Comparison of ENCODE assay signal across 9 mouse cellular contexts in genomic region chr16:31276962-31277361, GRCm38 (mm10). TPM values are rescaled to one million over a fixed set of nuclear protein-coding genes. Genes with fewer than 3 reads are reported as not detected.
DNase-seq lines count a peak whose midpoint lies in the region; ATAC-seq and TF ChIP-seq lines count a peak whose summit lies in the region.
"Had no signal": no experiment of that assay in that cellular context is flagged by ENCODE, and none has a peak within 500 bp of the region (broad histone marks: within the 10 kb centered on the region; RNA-seq: fewer than 3 reads in every experiment).

No protein-coding gene starts in this region.

- no peak overlapping the region for H3K9ac ChIP-seq in hindbrain, embryonic 15.5 days
- no peak overlapping the region for H3K9ac ChIP-seq in hindbrain, embryonic 16.5 days (ENCODE audit: low read depth, low read length)
- no peak overlapping the region for H3K9ac ChIP-seq in embryonic facial prominence, embryonic 14.5 days (ENCODE audit: low read depth, low read length)
- H3K9ac ChIP-seq in liver, postnatal 0 days (replicated peaks), result no peak overlapping the region
- H3K9ac ChIP-seq in forebrain, embryonic 16.5 days (replicated peaks; ENCODE audit: low read depth, low read length), result no peak overlapping the region

- H3K4me3 ChIP-seq in hindbrain, embryonic 15.5 days, result no peak overlapping the region
- no peak overlapping the region for H3K4me3 ChIP-seq in hindbrain, embryonic 16.5 days (ENCODE audit: low read length)
- no peak overlapping the region for H3K4me3 ChIP-seq in embryonic facial prominence, embryonic 14.5 days (ENCODE audit: low read depth, low read length)
- H3K4me3 ChIP-seq in liver, postnatal 0 days (ENCODE audit: low read depth, low read length), result no peak overlapping the region
- H3K4me3 ChIP-seq in forebrain, embryonic 16.5 days (replicated peaks; ENCODE audit: low read length), result no peak overlapping the region

- no peaks in the 10 kb centered on the region for H3K27me3 ChIP-seq in hindbrain, embryonic 15.5 days
- H3K27me3 ChIP-seq in hindbrain, embryonic 16.5 days (replicated peaks; ENCODE audit: control insufficient read depth, insufficient read depth, low read length), result no peaks in the 10 kb centered on the region
- H3K27me3 ChIP-seq in embryonic facial prominence, embryonic 14.5 days (replicated peaks; ENCODE audit: control insufficient read depth, insufficient read depth, low read length), result no peaks in the 10 kb centered on the region
- no peaks in the 10 kb centered on the region for H3K27me3 ChIP-seq in liver, postnatal 0 days (ENCODE audit: insufficient read depth, low read length)
- no peaks in the 10 kb centered on the region for H3K27me3 ChIP-seq in forebrain, embryonic 16.5 days (replicated peaks; ENCODE audit: control insufficient read depth, insufficient read depth, low read length)

- no peaks in the 10 kb centered on the region for H3K9me3 ChIP-seq in hindbrain, embryonic 15.5 days
- no peaks in the 10 kb centered on the region for H3K9me3 ChIP-seq in hindbrain, embryonic 16.5 days (ENCODE audit: control insufficient read depth, low read length)
- no peaks in the 10 kb centered on the region for H3K9me3 ChIP-seq in embryonic facial prominence, embryonic 14.5 days (ENCODE audit: control insufficient read depth, low read length)
- H3K9me3 ChIP-seq in liver, postnatal 0 days (ENCODE audit: low read length), result no peaks in the 10 kb centered on the region
- H3K9me3 ChIP-seq in forebrain, embryonic 16.5 days (ENCODE audit: control insufficient read depth, low read length), result no peaks in the 10 kb centered on the region

- no peak for ATAC-seq in hindbrain, embryonic 15.5 days (ENCODE audit: low FRiP score, low read depth)
- no peak for ATAC-seq in hindbrain, embryonic 16.5 days
- no peak for ATAC-seq in embryonic facial prominence, embryonic 14.5 days (ENCODE audit: low read depth)
- ATAC-seq in liver, postnatal 0 days, result no peak
- no peak for ATAC-seq in forebrain, embryonic 16.5 days

- WGBS in hindbrain, embryonic 15.5 days, result 82% methylated on average over 7 of the region's 7 CpGs
- 83% methylated on average over 7 of the region's 7 CpGs for WGBS in hindbrain, embryonic 16.5 days
- 61% methylated on average over 7 of the region's 7 CpGs for WGBS in embryonic facial prominence, embryonic 14.5 days
- WGBS in liver, postnatal 0 days (ENCODE audit: insufficient replicate concordance), result 72% methylated on average over 7 of the region's 7 CpGs
- 78% methylated on average over 7 of the region's 7 CpGs for WGBS in forebrain, embryonic 16.5 days

- H3K27ac ChIP-seq in hindbrain, embryonic 15.5 days (replicated peaks), result 0 out of 2 replicates have a peak overlapping the region, but pooled peaks have one; percentile 39
- H3K27ac ChIP-seq in hindbrain, embryonic 16.5 days (ENCODE audit: low read depth, low read length), result no peak overlapping the region
- peak overlapping the region; percentile 54 for H3K27ac ChIP-seq in embryonic facial prominence, embryonic 14.5 days (replicated peaks; ENCODE audit: low read depth, low read length)
- H3K27ac ChIP-seq in liver, postnatal 0 days (ENCODE audit: low read depth), result peak overlapping the region; percentile 52; the same call in 1 of the 2 replicates
- no peak overlapping the region; the same call in 1 of the 2 replicates for H3K27ac ChIP-seq in forebrain, embryonic 16.5 days (ENCODE audit: low read length)

- DNase-seq in embryonic facial prominence, embryonic 14.5 days (ENCODE audit: low spot score), result peak; percentile 34
- DNase-seq in heart, postnatal 4 days, result peak; percentile 37
- DNase-seq in liver, postnatal 0 days, result no peak
- DNase-seq in layer of hippocampus, postnatal 10 days (ENCODE audit: low spot score in 2 of 2), result no peak
- DNase-seq in ovary, postnatal 36 days (ENCODE audit: low spot score), result no peak
- DNase-seq: layer of hippocampus, postnatal 36 days had no signal

- peaks cover 21% of the 10 kb centered on the region for H3K4me1 ChIP-seq in hindbrain, embryonic 15.5 days (replicated peaks)
- peaks cover 17% of the 10 kb centered on the region for H3K4me1 ChIP-seq in hindbrain, embryonic 16.5 days (ENCODE audit: control insufficient read depth, insufficient read depth, low read depth, low read length)
- H3K4me1 ChIP-seq in embryonic facial prominence, embryonic 14.5 days (ENCODE audit: control insufficient read depth, insufficient read depth, low read length), result peaks cover 23% of the 10 kb centered on the region
- peaks cover 30% of the 10 kb centered on the region for H3K4me1 ChIP-seq in liver, postnatal 0 days (ENCODE audit: insufficient read depth)
- peaks cover 23% of the 10 kb centered on the region for H3K4me1 ChIP-seq in forebrain, embryonic 16.5 days (replicated peaks; ENCODE audit: control insufficient read depth, insufficient read depth, low read length)

- no peaks in the 10 kb centered on the region for H3K36me3 ChIP-seq in hindbrain, embryonic 15.5 days
- H3K36me3 ChIP-seq in hindbrain, embryonic 16.5 days (ENCODE audit: control insufficient read depth, insufficient read depth, low read length), result no peaks in the 10 kb centered on the region
- no peaks in the 10 kb centered on the region for H3K36me3 ChIP-seq in embryonic facial prominence, embryonic 14.5 days (ENCODE audit: control insufficient read depth, insufficient read depth, low read length)
- 0 out of 2 replicates have a peak, but pooled peaks cover 3% of the 10 kb centered on the region for H3K36me3 ChIP-seq in liver, postnatal 0 days (replicated peaks; ENCODE audit: insufficient read depth, low read length)
- no peaks in the 10 kb centered on the region for H3K36me3 ChIP-seq in forebrain, embryonic 16.5 days (ENCODE audit: control insufficient read depth, insufficient read depth)

- no peak for TF ChIP-seq EP300 in liver, postnatal 0 days (IDR thresholded peaks at IDR 0.05; ENCODE audit: low read depth)

- no peak overlapping the region for H3K4me2 ChIP-seq in hindbrain, embryonic 15.5 days
- H3K4me2 ChIP-seq in hindbrain, embryonic 16.5 days (ENCODE audit: low read length), result no peak overlapping the region
- H3K4me2 ChIP-seq in embryonic facial prominence, embryonic 14.5 days (ENCODE audit: low read depth, low read length), result no peak overlapping the region
- no peak overlapping the region for H3K4me2 ChIP-seq in liver, postnatal 0 days (ENCODE audit: low read depth, low read length)
- no peak overlapping the region for H3K4me2 ChIP-seq in forebrain, embryonic 16.5 days (ENCODE audit: low read length)

- TF ChIP-seq CTCF in liver, postnatal 0 days (IDR thresholded peaks at IDR 0.05; ENCODE audit: low read depth), result no peak

RNA-seq across cellular contexts. Expression of gene Ppp1r2, which starts 1.9 kb away (rescaled TPM):
- polyA plus RNA-seq in hindbrain, embryonic 15.5 days (2015; fragmentation: Nextera tagmentation; extraction: Ambion mirVana), result 94.0 and 100 TPM in 2 replicates
- 95.0 and 95.9 TPM in 2 replicates for polyA plus RNA-seq in hindbrain, embryonic 16.5 days (2015; fragmentation: Nextera tagmentation; extraction: Ambion mirVana)
- 106 TPM in 2 replicates for polyA plus RNA-seq in embryonic facial prominence, embryonic 14.5 days (2014; fragmentation: Nextera tagmentation; extraction: Ambion mirVana)
- 100 to 1,000 TPM; 128 to 132 TPM for total RNA-seq in heart, postnatal 4 days (2021)
- 36.4 and 36.8 TPM in 2 replicates for polyA plus RNA-seq in liver, postnatal 0 days (2015; fragmentation: Nextera tagmentation; extraction: Ambion mirVana)
- 10 to 100 TPM; 64.3 to 65.2 TPM for total RNA-seq in layer of hippocampus, postnatal 10 days (2021)
- 83.3 and 101 TPM in 2 replicates for polyA plus RNA-seq in forebrain, embryonic 16.5 days (2015; fragmentation: Nextera tagmentation; extraction: Ambion mirVana)

RNA-seq across cellular contexts. Expression of gene Apod, which starts 37.6 kb away (rescaled TPM):
- polyA plus RNA-seq in hindbrain, embryonic 15.5 days (2015; fragmentation: Nextera tagmentation; extraction: Ambion mirVana), result 93.8 and 119 TPM in 2 replicates
- polyA plus RNA-seq in hindbrain, embryonic 16.5 days (2015; fragmentation: Nextera tagmentation; extraction: Ambion mirVana), result 119 and 120 TPM in 2 replicates
- 63.0 and 64.0 TPM in 2 replicates for polyA plus RNA-seq in embryonic facial prominence, embryonic 14.5 days (2014; fragmentation: Nextera tagmentation; extraction: Ambion mirVana)
- under 1 TPM; 0.27 to 0.45 TPM for total RNA-seq in heart, postnatal 4 days (2021)
- 0.11 TPM in 2 replicates for polyA plus RNA-seq in liver, postnatal 0 days (2015; fragmentation: Nextera tagmentation; extraction: Ambion mirVana)
- 10 to 100 TPM; 29.0 to 35.8 TPM for total RNA-seq in layer of hippocampus, postnatal 10 days (2021)
- 63.1 and 94.4 TPM in 2 replicates for polyA plus RNA-seq in forebrain, embryonic 16.5 days (2015; fragmentation: Nextera tagmentation; extraction: Ambion mirVana)

Comparison
In these comparisons a context has a peak if more than half of its experiments do, and no peak if none do; other contexts are left out.
1. H3K27ac ChIP-seq: peak in hindbrain, embryonic 15.5 days (single experiment), embryonic facial prominence, embryonic 14.5 days (single experiment) and liver, postnatal 0 days (single experiment); none in hindbrain, embryonic 16.5 days (single experiment) and forebrain, embryonic 16.5 days (single experiment).
2. DNase-seq: peak in embryonic facial prominence, embryonic 14.5 days (single experiment) and heart, postnatal 4 days (single experiment); none in liver, postnatal 0 days (single experiment), layer of hippocampus, postnatal 10 days (0 of 2) and ovary, postnatal 36 days (single experiment).
3. RNA of gene Apod, which starts 37.6 kb away (polyA plus RNA-seq): 119 to 120 TPM in hindbrain, embryonic 16.5 days, 93.8 to 119 TPM in hindbrain, embryonic 15.5 days, 63.1 to 94.4 TPM in forebrain, embryonic 16.5 days and 63.0 to 64.0 TPM in embryonic facial prominence, embryonic 14.5 days; 0.11 TPM in liver, postnatal 0 days; every median in the first group is over 10 times any median in the second.